Mouse (Mus musculus) stomach, postnatal 0 days (tissue): ENCODE measurements around the gene Pde8a. TPM values are rescaled to one million over a fixed set of nuclear protein-coding genes. Genes with fewer than 3 reads are reported as not detected.

Experiments used
- ATAC-seq: fragments of 200-750 bp; cut with Nextera tagmentation; 2 replicates; pipeline ENCODE4 v1.8.0; 2017; ENCODE audit not compliant: low FRiP score, low TSS enrichment
- DNase-seq: peaks from one replicate; pipeline ENCODE4 v3.0.0-alpha.2; 2016; ENCODE audit warnings: low spot score
- H3K27ac ChIP-seq: fragments of 300-500 bp; sonication (generic); replicated peaks from 2 replicates; pipeline ENCODE4 v1.5.1; 2014; ENCODE audit warnings: mild to moderate bottlenecking, control low read depth
- H3K27me3 ChIP-seq: fragments of 300-500 bp; sonication (generic); 2 replicates; pipeline ENCODE4 v1.6.1; 2014; ENCODE audit warnings: low read length; ENCODE audit not compliant: control insufficient read depth, insufficient read depth
- H3K36me3 ChIP-seq: fragments of 300-500 bp; sonication (generic); 2 replicates; pipeline ENCODE4 v1.6.1; 2014; ENCODE audit warnings: low read length, mixed read lengths; ENCODE audit not compliant: control insufficient read depth, insufficient read depth
- H3K4me1 ChIP-seq: fragments of 300-500 bp; sonication (generic); replicated peaks from 2 replicates; pipeline ENCODE4 v1.6.1; 2014; ENCODE audit warnings: antibody characterized with exemption; ENCODE audit not compliant: control insufficient read depth, insufficient read depth
- H3K4me2 ChIP-seq: fragments of 300-500 bp; sonication (generic); replicated peaks from 2 replicates; pipeline ENCODE4 v1.6.1; 2014; ENCODE audit warnings: low read depth, mild to moderate bottlenecking, control low read depth, moderate library complexity
- H3K4me3 ChIP-seq: fragments of 300-500 bp; sonication (generic); 2 replicates; pipeline ENCODE4 v1.5.1; 2014; ENCODE audit warnings: low read depth, low read length, control low read depth
- H3K9ac ChIP-seq: fragments of 300-500 bp; sonication (generic); 2 replicates; pipeline ENCODE4 v1.6.1; 2014; ENCODE audit warnings: mild to moderate bottlenecking, low read length, control low read depth, mixed read lengths
- H3K9me3 ChIP-seq: fragments of 300-500 bp; sonication (generic); 2 replicates; pipeline ENCODE4 v1.6.1; 2016; ENCODE audit warnings: low read length; ENCODE audit not compliant: control insufficient read depth
- CTCF ChIP-seq: IDR thresholded peaks from 2 replicates; pipeline ENCODE4 v1.5.1; 2016; ENCODE audit warnings: antibody characterized with exemption, low read depth, mild to moderate bottlenecking, moderate library complexity
- EP300 ChIP-seq: optimal IDR thresholded peaks from 2 replicates; pipeline ENCODE3; 2016; ENCODE audit warnings: antibody characterized with exemption
- WGBS: fragments of 180-500 bp; shearing (Covaris S2); extraction: QIAGEN DNeasy Blood & Tissue Kit; methylation state at CpG from one replicate; pipeline ENCODE4 v1.1.7; 2014; 5-methylcytosine and 5-hydroxymethylcytosine counted together
- polyA plus RNA-seq: library from polyadenylated mRNA; unstranded; fragments of >200 nt; fragmentation: Nextera tagmentation; extraction: Ambion mirVana; gene quantifications from 2 replicates; pipeline ENCODE4 v1.2.1, GENCODE M21; 2015

Pde8a gene
- 4.9 and 5.0 TPM in 2 replicates for polyA plus RNA-seq

DNA sequence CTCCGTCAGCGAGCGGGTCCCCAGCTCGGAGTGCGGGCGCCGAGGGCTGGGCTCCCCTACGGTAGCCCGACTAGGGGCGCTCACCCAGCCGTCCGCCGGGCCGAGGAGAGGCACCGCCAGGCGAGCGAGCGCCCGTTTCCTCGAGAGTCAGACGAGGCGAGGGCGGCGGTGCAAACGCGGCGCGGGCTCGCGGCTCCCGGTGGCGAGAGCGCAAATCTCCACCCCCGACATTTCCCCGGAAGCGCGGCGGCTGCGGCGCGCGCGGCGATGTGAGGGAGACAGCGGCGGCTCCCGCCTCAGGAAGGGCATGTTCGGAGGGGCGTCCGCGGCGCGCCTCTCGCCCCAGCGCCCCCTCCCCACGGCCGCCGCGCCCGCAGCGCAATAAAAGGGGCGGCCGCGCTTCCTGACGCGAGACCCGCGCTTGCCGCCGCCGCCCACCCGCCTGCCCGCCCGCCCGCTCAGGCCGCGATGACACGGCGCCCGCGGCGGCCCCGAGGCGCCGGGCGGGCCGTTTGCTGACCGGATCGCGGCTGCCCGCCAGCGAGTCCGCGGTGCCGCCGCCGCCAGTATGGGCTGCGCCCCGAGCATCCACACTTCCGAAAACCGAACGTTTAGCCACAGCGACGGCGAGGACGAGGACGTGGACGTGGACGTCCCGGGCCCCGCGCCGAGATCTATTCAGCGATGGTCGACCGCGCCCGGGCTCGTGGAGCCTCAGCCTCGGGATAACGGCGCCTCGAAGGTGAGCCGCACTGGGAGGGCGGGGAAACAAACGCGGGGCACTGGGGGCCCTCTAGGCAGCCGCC is at the start of gene Pde8a:
TSS of gene Pde8a (plus strand) at position 250 of the 806 bp plus-strand sequence.
- H3K4me2 ChIP-seq = peak within 1 kb of the TSS; percentile 69
- peak within 1 kb of the TSS; percentile 69 for H3K9ac ChIP-seq
- under 1% methylated on average over 80 of the region's 128 CpGs for WGBS
- no peaks in the 10 kb centered on the region for H3K4me1 ChIP-seq
- no peaks in the 10 kb centered on the region for H3K36me3 ChIP-seq
- peak; percentile 32 for ATAC-seq
- DNase-seq = peak; percentile 52
- TF ChIP-seq CTCF = no peak
- no peak for TF ChIP-seq EP300
- no peaks in the 10 kb centered on the region; the same call in 1 of the 2 replicates for H3K27me3 ChIP-seq
- peak within 1 kb of the TSS; percentile 85 for H3K27ac ChIP-seq
- no peaks in the 10 kb centered on the region for H3K9me3 ChIP-seq
- peak within 1 kb of the TSS; percentile 59 for H3K4me3 ChIP-seq

- DNase-seq = no peak
- Histone ChIP-seq H3K27me3 (no peaks in the 10 kb centered on the region), H3K4me3 (no peak overlapping the region), H3K4me1 (no peaks in the 10 kb centered on the region), H3K9me3 (no peaks in the 10 kb centered on the region), H3K27ac (no peak overlapping the region), H3K4me2 (no peak overlapping the region), H3K36me3 (no peaks in the 10 kb centered on the region), H3K9ac (no peak overlapping the region)
- WGBS = 70% methylated on average over 7 of the region's 7 CpGs
- TF ChIP-seq CTCF (no peak), EP300 (no peak)
- no peak for ATAC-seq
Observed at GRCm38 (mm10) chr7:81164411-81164810, 49.0 kb upstream of the Pde8a start.

DNA sequence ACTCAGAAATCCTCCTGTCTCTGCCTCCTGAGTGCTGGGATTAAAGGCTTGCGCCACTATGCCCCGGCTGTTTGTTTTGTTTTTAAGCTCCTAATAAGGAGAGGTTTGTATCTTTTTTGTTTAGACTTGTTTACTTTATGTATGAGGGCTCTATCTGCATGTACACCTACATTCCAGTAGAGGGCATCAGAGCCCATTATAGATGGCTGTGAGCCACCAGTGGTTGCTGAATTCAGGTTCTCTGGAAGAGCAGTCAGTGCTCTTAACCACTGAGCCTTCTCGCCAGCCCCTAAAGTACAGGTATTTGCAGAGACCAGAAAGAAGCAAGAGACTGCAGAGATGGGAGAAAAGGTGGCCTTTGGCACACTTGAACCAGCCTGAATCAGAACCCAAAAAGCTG is 46.3 kb upstream of the Pde8a start:
- DNase-seq (peak; percentile 41), ATAC-seq (peak; percentile 50; the same call in 1 of the 2 replicates)
- H3K4me3 ChIP-seq = no peak overlapping the region
- no peaks in the 10 kb centered on the region for H3K4me1 ChIP-seq
- no peak overlapping the region for H3K9ac ChIP-seq
- no peaks in the 10 kb centered on the region for H3K9me3 ChIP-seq
- no peaks in the 10 kb centered on the region for H3K36me3 ChIP-seq
- peak; percentile 90 for TF ChIP-seq CTCF
- no peak for TF ChIP-seq EP300
- WGBS = 27% methylated on average over 3 of the region's 3 CpGs
- H3K27me3 ChIP-seq = no peaks in the 10 kb centered on the region
- no peak overlapping the region for H3K27ac ChIP-seq
- no peak overlapping the region for H3K4me2 ChIP-seq

DNA sequence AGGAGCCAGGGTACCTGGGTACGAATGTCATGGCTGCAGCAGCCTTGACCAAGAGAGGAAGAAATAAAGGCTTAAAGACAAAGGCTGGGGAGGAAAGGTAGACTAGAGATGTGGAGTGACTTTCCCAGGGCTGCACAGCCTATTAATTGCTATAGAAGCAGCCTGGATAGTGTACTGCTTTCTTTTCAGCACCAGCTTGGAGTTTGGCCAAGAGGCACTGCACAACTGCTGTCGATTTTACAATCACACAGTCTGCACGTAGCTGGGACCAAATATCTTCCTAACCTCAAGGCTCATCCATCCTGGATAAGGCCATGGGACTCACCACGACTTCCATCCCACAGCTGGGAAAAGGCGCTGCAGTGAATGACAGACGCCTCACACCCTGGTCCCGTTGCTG is 44.0 kb upstream of the Pde8a start:
- Histone ChIP-seq H3K4me1 (no peaks in the 10 kb centered on the region), H3K27me3 (no peaks in the 10 kb centered on the region), H3K27ac (no peak overlapping the region), H3K4me3 (no peak overlapping the region), H3K4me2 (no peak overlapping the region), H3K9ac (no peak overlapping the region), H3K9me3 (no peaks in the 10 kb centered on the region), H3K36me3 (no peaks in the 10 kb centered on the region)
- WGBS = 68% methylated on average over 7 of the region's 7 CpGs
- TF ChIP-seq EP300 (no peak), CTCF (no peak)
- DNase-seq (no peak), ATAC-seq (no peak)

GRCm38 (mm10) chr7:81173931-81174330 is 39.5 kb upstream of the Pde8a start:
- 90% methylated on average over 2 of the region's 2 CpGs for WGBS
- TF ChIP-seq EP300 = no peak
- TF ChIP-seq CTCF = no peak
- no peak overlapping the region for H3K9ac ChIP-seq
- H3K27me3 ChIP-seq = no peaks in the 10 kb centered on the region
- no peaks in the 10 kb centered on the region for H3K36me3 ChIP-seq
- H3K27ac ChIP-seq = no peak overlapping the region
- no peak overlapping the region for H3K4me3 ChIP-seq
- no peaks in the 10 kb centered on the region for H3K9me3 ChIP-seq
- no peaks in the 10 kb centered on the region for H3K4me1 ChIP-seq
- DNase-seq = no peak
- no peak overlapping the region for H3K4me2 ChIP-seq
- ATAC-seq = no peak

DNA sequence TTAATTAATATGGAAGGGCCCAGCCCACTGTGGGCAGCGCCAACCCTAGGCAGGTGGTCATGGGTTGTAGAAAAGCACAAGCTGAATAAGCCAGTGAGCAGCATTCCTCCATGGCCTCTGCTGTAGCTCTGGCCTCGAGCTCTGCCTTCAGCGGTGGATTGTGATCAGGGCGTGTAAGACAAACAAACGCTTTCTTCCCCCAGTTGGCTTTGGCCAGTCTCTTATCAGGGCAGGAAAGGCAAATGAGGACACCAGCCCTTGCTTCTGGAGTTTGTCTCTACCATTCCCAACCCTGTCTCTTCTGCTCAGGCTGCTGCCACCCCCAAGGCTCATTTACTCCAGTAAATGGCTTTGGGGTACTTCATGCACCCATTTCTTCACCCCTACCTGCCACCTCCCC is 38.7 kb upstream of the Pde8a start:
- H3K27ac ChIP-seq = no peak overlapping the region
- H3K4me1 ChIP-seq = no peaks in the 10 kb centered on the region
- no peaks in the 10 kb centered on the region for H3K36me3 ChIP-seq
- ATAC-seq = peak; percentile 68
- no peak overlapping the region for H3K4me3 ChIP-seq
- WGBS = 58% methylated on average over 5 of the region's 5 CpGs
- no peaks in the 10 kb centered on the region for H3K9me3 ChIP-seq
- H3K4me2 ChIP-seq = no peak overlapping the region
- TF ChIP-seq CTCF (no peak), EP300 (no peak)
- H3K27me3 ChIP-seq = no peaks in the 10 kb centered on the region
- peak; percentile 41 for DNase-seq
- H3K9ac ChIP-seq = no peak overlapping the region
